Mouse (Mus musculus) brain, adult 2 months (tissue): ENCODE results near the gene Gm28051.

Experiments
- DNase-seq: peaks from one replicate; pipeline ENCODE4 v3.0.0; 2011; ENCODE audit warnings: low read depth, low spot score

Gm28051 gene

GRCm38 (mm10) chr12:102743036-102743588, 14.5 kb downstream of the Gm28051 start:
- DNase-seq, result no peak

DNA sequence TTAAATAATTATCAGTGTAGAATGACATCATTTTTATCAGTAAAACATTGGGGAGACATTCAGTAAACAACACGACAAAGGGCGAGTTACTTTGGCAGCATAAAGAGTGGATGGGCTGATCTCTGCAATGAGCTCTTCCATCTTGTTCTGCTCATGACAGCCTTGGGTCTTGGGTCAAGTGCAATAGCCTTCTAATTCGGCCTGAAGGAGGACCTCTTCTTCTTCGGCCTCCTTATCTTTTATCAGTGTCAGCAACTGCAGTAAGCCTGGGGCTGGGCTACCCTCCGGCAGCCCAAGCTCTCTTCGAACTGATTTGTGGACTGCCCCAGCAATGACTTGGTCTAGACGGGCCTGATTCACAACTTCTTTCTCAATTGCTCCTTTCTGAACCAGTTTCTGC, 15.5 kb downstream of the Gm28051 start:
- DNase-seq, result no peak

GRCm38 (mm10) chr12:102740285-102740684, 17.3 kb downstream of the Gm28051 start:
- peak; percentile 55 for DNase-seq

DNA sequence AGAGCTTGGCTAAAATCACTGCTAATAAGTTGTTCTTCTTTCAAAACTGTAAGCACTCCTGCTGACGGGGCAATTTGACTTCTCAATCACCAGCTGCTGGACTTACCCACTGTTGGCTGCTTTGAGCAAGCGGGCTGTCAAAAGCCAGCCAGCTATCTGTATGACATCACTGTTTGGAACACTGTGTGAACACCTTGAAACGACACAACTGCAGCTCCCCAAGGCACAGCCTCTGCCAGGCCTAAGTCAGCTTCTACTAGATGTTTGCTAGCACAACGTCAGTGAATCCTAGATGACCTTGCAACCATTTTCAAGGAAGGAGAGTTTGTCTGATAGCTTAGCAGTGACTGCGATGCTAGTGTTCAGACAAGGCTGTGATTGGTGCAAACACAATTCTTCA, 18.5 kb downstream of the Gm28051 start:
- DNase-seq, result no peak

GRCm38 (mm10) chr12:102733381-102733780, 24.2 kb downstream of the Gm28051 start:
- peak; percentile 56 for DNase-seq

DNA sequence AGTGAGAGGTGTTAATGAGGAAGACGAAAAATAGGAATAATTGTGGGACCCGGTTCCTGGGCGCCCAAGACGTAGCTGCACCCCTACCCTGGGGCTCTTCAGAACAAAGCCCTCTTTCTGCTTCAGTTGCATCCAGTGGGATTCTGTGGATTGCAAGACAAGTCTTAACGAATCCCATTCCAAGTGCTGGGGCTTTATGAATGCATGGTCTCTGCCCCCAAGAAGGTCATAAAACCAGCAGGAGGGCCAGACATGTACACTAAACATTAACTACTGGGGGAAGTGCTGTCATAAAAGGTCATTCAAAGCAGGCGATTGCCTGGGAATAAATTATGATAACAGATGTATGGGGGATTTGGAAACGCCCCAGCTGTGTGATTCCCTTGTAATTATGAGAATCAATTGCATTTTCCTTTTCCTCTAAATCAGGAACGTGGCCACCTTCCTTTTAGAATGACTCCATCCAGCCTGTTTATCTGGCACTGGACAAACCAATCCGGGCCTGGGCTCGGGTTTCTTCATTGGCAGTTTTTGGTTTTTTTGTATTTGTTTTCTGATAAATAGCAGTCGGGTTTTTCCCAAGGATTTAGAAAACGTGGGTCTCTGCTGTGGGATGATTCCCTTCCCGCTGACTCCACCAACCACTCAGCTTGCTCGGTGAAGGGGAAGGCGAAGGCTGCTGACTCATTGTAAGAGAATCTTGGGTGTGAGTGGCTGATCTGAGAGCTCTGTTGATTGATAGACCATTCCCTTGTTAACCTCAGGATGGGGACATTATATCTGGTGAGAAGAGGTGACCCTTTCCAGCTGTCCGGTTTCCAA, 26.6 kb downstream of the Gm28051 start:
- DNase-seq, result peak; percentile 64

DNA sequence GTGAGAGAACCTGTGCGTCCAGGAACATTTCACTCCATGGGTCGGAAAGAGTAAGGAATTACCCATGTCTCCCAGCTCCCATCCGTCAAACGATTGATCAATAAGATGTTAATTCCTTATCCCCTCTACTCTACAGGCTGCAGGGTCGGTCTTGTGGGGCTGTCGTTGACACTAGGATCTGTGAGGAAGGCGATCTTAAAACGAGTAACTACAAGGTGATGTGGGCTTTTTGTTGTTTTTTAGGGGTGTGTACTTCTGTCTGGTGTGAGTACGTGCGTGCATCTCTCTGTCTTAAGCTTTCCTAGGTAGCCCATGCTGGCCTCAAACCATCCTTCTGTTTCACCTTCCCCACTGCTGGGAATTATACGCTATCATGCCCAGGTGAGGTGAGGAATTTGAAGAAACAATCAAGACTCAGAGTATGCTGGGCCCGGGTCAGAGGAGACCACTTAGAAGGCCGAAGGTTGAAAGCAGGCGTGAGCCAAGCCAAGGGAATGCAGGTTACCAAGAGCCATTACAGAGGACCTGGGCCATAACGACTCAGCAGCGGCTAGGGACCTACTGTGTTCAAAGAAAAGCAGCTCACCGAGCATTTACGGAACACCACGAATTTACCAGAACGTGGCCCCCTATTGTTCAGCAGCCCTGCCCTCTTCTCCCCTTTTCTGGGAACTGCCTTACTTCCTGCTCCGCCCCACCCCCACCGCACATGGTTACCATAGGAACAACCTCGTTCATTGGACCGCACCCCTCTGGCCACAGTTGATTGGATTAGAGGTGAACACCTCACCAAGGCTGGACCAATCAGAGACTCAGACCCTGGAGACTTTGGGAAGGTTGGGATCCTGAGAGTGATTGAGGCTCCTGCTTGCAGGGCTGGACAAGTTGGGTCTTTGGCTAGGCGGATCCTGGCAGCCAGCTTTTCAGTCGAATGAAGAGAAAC, 27.4 kb downstream of the Gm28051 start:
- peak; percentile 92 for DNase-seq

DNA sequence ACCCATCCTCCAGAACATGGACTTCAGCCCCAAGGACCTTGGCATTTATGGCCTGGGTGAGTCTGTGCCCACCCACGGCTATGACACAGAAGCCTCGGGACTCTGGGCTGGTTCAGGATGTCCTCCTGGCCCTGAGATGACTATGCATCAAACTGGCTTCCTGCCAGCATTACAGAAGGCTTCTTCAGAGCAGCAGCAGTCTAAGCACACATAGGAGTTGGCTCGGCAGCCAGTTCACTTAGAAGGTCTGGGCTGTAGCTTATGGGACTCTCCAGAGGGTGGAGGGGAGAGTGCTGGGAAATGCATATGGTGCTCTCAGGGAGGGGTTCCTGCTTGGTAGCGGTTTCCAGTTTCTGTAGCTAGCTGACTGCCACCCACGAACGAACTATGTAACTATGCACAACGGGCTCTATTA, 31.8 kb downstream of the Gm28051 start:
- DNase-seq, result peak; percentile 71

- DNase-seq, result no peak
Measured at GRCm38 (mm10) chr12:102725146-102725545, 32.4 kb downstream of the Gm28051 start.

GRCm38 (mm10) chr12:102723861-102724260, 33.7 kb downstream of the Gm28051 start:
- peak; percentile 91 for DNase-seq

DNA sequence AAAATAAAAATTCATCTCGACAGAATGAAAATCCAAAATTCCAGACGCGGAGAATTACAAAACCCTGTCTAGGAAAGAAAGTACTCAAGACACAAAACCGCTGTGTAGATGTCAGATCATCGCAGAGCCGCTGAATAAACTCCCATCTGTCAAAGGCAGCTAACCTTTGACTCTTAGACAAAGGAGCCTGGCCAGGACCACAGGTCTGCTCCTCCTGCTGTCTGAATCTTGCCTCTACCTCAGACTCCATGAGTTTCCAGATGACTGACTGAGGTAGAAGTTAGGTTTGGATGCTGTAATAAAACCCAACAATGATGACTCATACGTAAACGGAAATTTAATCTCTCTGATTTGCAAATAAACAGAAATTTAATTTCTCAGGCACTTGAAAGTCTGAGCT, 34.6 kb downstream of the Gm28051 start:
- DNase-seq, result no peak

GRCm38 (mm10) chr12:102722451-102722850, 35.1 kb downstream of the Gm28051 start:
- peak; percentile 35 for DNase-seq

DNA sequence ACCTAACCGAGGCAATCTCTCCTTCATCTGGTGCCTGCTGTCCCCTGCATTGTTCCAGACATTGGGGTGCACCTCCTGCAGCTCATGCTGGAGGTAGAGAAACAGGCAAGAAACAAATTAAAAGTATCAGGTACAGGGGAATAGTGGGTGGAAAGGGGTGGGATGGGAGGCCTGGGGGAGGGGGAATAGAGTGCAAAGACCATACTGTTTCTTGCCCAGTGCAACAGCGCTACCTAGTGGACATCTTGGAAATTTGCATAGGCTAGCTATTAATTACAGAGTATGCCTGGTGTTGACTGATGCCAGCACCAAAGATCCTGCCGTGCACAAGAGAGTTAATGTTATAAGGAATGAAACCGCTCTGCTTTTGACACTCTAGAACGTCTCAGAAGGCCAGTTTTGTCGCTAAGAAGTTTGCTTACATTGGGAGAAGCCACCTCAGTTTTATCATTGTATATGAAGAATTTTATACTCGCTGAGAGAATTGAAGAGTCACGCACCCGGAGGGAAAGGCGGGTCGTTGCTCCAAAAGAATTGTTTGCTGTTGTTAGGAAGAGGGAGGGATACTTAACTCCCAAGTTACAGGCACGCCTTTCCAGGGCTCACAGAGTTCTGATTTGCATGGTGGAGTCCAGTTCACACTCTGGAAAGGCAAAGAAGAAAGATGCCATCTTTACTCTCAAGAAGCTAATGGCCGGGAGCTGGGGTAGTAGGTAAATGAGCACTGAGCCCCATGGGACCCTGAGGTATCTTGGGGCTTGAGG, 37.8 kb downstream of the Gm28051 start:
- DNase-seq, result peak; percentile 78

- no peak for DNase-seq
Measured at GRCm38 (mm10) chr12:102714654-102715395, 42.7 kb downstream of the Gm28051 start.

DNA sequence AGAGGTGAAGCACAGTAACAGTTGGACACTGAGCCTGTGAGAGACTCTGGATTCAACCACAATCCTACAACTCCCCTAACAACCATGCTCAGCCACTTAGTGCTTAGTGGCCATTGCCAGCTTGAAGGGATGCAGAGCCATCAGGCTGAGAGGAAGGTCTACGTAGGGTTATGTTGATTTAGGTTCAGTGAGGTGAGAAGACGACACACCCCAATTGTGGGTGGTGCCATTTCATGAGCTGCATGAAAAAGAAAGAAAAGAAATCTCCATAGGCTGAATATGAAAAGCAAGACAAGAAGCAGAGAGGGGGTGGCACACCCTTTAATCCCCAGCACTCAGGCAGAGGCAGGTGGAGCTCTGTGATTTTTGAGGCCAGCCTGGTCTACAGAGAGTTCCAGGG, 43.4 kb downstream of the Gm28051 start:
- DNase-seq, result no peak

- no peak for DNase-seq
Measured at GRCm38 (mm10) chr12:102713153-102713865, 44.3 kb downstream of the Gm28051 start.

GRCm38 (mm10) chr12:102710851-102711375, 46.7 kb downstream of the Gm28051 start:
- DNase-seq, result peak; percentile 96

- no peak for DNase-seq
Measured at GRCm38 (mm10) chr12:102709896-102710295, 47.7 kb downstream of the Gm28051 start.

DNA sequence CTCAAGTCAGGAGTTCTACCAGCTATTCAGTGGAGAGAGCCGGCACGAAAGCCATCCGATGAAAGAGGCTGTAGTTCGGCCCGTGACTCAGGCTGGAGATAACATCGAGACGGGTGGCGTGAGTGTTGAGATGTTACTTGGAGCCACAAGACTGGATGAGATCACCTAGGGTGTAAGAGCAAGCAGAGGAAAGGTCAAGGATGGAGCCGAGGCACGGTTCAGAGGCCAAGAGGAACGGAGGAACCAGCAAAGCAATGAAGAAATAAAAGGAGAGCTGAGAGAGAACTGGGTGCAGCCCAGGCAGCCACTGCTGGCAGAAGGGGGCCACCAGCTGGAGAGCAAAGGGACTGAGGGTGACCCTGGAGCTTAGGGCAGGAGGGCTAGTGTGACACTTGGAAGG, 49.3 kb downstream of the Gm28051 start:
- DNase-seq, result no peak
